Mouse (Mus musculus): Measurements from ENCODE around the gene Syn2.

DNA sequence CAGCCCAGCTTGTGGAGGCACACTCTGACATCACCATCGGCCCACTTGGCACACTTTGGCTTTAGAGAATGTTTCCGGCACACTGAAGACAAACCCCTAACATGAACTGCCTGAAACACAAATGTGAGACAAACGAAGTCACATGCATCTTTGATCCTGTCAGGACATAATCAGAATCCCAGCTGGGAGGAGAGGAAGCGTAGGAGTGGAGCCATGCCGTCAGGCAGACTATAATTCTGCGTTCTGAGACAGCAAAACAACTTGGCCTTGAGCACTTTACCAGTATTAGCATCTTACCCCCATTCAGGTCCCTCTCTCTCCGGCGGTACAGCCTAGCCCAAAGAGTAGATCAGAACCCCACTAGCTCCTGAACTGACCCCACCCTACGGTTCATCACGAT is 138.6 kb downstream of the Syn2 start:
- no peak for TF ChIP-seq CTCF (IDR thresholded peaks at IDR 0.05; ENCODE audit: low read depth, low read length)
- TF ChIP-seq POLR2A (IDR thresholded peaks at IDR 0.05; ENCODE audit: extremely low read depth, insufficient read depth, low read length), result no peak
